Mouse (Mus musculus): ENCODE results near the gene Dlgap1. TPM values are rescaled to one million over a fixed set of nuclear protein-coding genes. Genes with fewer than 3 reads are reported as not detected.

Dlgap1 gene
- polyA plus RNA-seq (2012; fragmentation: generic; extraction: Trizol), result under 1 TPM; 0.12 TPM

DNA sequence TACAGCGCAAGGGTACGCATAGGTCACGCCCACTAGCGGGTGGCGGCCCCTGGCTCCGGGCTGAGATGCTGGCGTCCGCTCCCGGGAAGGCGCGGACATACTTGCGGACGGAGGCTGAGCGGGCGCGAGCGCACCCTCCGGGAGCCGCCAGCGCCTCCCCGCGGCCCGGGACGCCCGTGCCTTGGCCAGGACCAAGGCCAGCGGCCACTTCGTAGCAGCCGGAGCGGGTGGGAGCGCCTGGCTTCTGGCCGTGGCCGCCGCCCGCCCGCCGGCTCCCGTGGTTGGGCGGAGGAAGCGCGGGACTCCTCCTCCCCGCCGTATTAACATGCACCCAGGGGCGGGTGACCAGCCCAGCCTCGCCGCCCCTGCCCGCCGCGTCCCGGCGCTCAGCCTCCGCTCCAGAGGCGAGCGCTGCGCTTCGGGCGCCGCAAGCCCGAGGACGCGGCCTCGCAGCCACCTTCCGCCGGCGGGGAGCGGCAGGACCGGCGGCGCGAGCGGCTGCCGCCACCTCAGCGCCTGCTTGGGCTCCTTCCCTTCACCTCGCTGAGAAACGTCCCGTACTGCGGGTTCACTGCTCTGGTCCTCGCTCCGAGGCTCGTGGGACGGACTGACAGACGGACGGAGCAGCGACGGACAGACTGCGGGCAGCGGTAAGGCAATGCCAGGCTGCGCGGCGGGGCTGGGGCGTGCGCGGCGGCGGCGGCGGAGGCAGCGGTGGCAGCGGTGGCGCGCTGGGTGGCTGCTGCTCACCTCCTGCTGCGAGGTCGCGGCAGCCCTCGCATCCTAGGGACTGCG lies at the start of gene Dlgap1:
TSS of gene Dlgap1 (plus strand) at position 53 of the 795 bp plus-strand sequence.

DNA sequence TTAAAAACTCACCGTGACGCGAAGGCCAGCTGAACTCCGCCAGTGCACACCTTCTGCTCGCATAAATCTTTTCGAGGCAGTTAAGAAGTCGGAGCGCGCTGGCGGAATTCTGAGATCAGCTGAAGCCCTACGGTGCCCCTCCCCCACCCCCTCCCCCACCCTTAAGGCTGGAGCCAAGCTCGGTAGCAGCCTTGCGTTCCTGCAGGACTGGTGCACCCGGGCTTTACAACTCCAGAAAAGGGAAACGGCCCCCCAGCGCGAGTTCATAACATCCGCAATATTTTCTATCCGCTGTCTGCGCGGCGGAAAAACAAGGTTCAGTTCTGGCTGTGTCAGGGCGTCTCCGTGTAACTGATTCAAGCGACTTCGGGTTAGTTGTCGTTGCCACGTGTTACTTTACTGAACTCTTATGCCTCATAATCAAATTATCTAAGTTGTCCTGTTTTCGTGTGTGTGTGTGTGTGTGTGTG lies 884.6 kb downstream of the Dlgap1 start, which contains the start of gene Tgif1:
TSS of gene Tgif1 (minus strand) at position 111 of the 470 bp plus-strand sequence.

